Mouse (Mus musculus) forebrain, embryonic 16.5 days (tissue): Measurements from ENCODE around the gene Podn. TPM values are rescaled to one million over a fixed set of nuclear protein-coding genes. Genes with fewer than 3 reads are reported as not detected.

ENCODE experiments used
- ATAC-seq: fragments of 200-750 bp; cut with Nextera tagmentation; 2 replicates; pipeline ENCODE4 v1.8.0; 2017; ENCODE audit warnings: mild to moderate bottlenecking, moderate library complexity
- H3K27ac ChIP-seq: fragments of 300-500 bp; sonication (generic); 2 replicates; pipeline ENCODE4 v1.5.1; 2014; ENCODE audit warnings: low read length, control low read depth
- H3K27me3 ChIP-seq: fragments of 300-500 bp; sonication (generic); replicated peaks from 2 replicates; pipeline ENCODE4 v1.6.1; 2014; ENCODE audit warnings: low read length; ENCODE audit not compliant: control insufficient read depth, insufficient read depth
- H3K36me3 ChIP-seq: fragments of 300-500 bp; sonication (generic); 2 replicates; pipeline ENCODE4 v1.6.1; 2014; ENCODE audit not compliant: control insufficient read depth, insufficient read depth
- H3K4me1 ChIP-seq: fragments of 300-500 bp; sonication (generic); replicated peaks from 2 replicates; pipeline ENCODE4 v1.6.1; 2014; ENCODE audit warnings: low read length; ENCODE audit not compliant: control insufficient read depth, insufficient read depth
- H3K4me2 ChIP-seq: fragments of 300-500 bp; sonication (generic); 2 replicates; pipeline ENCODE4 v1.6.1; 2014; ENCODE audit warnings: mild to moderate bottlenecking, low read length, control low read depth
- H3K4me3 ChIP-seq: fragments of 300-500 bp; sonication (generic); replicated peaks from 2 replicates; pipeline ENCODE4 v1.5.1; 2014; ENCODE audit warnings: mild to moderate bottlenecking, low read length, control low read depth
- H3K9ac ChIP-seq: fragments of 300-500 bp; sonication (generic); replicated peaks from 2 replicates; pipeline ENCODE4 v1.6.1; 2014; ENCODE audit warnings: low read depth, low read length, control low read depth
- H3K9me3 ChIP-seq: fragments of 300-500 bp; sonication (generic); 2 replicates; pipeline ENCODE4 v1.6.1; 2016; ENCODE audit warnings: low read length; ENCODE audit not compliant: control insufficient read depth
- WGBS: fragments of 180-500 bp; shearing (Covaris S2); extraction: QIAGEN DNeasy Blood & Tissue Kit; methylation state at CpG from one replicate; pipeline ENCODE4 v1.1.7; 2014; 5-methylcytosine and 5-hydroxymethylcytosine counted together
- polyA plus RNA-seq: library from polyadenylated mRNA; unstranded; fragments of >200 nt; fragmentation: Nextera tagmentation; extraction: Ambion mirVana; gene quantifications from 2 replicates; pipeline ENCODE4 v1.2.1, GENCODE M21; 2015

The Podn gene
- polyA plus RNA-seq, 1 experiment from 2014 or later, result 0.35 TPM

DNA sequence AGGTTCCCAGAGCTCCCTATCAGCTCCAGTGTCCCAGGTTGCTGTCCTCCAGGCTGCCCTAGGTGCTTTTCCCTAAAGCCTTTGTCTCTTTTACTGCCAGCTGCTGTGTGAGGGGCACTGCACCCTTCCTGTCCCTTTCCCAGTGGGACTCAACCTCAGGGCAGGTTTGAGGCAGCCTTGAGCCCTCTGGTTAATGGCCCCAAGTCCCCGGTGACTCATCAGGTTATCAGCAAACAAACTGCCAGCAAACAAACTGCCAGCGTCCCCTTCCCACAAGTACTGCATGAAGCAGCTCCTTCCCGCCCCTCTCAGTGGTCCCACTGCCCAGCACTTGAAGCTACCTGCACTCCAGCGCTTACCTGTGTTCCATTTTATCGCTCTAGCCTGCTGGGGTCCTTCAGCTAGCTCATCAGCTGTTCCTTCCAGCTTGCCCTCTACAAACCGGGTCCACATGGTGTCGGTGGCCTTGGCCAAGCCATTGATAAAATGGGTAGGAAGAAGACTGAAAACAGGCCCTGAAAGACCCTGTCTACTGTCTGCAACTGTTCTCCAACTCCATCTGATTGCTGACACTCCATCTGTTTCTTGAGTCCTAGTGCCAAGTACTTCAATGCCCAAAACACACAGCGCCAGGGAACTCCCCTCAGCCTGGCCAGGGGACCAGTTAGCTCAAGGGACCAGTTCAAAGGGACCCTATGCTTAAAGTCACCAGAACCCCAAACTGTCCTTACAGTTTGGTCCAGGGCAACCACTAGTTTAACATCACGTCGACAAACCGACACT, 109.7 kb downstream of the Podn start:
- no peaks in the 10 kb centered on the region for H3K36me3 ChIP-seq
- ATAC-seq, result no peak
- H3K4me3 ChIP-seq, result no peak overlapping the region
- no peaks in the 10 kb centered on the region for H3K27me3 ChIP-seq
- H3K27ac ChIP-seq, result no peak overlapping the region
- peaks cover 11% of the 10 kb centered on the region for H3K4me1 ChIP-seq
- no peaks in the 10 kb centered on the region for H3K9me3 ChIP-seq
- 88% methylated on average over 11 of the region's 11 CpGs for WGBS
- H3K4me2 ChIP-seq, result no peak overlapping the region
- no peak overlapping the region for H3K9ac ChIP-seq

DNA sequence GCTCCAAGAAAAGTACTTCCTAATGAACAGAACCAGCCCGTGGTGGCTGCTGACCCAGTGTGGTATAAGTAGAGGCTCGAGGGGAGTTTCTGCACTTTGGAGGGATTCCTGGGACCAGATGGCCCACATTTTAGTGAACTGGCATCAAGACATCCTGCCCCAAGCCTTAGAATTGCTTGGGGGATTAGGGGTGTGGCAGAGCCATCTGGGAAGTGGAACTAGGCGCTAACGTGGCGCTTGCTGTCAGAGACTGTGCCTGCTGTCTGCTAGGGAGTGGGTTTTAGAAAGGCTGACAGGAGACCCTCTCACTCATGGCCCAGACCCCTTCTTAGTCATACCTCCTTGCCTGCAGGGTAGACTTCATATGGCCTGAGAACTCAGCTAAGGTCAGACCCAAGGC, 110.4 kb downstream of the Podn start:
- WGBS, result 68% methylated on average over 5 of the region's 5 CpGs
- no peak overlapping the region for H3K9ac ChIP-seq
- H3K4me1 ChIP-seq, result peaks cover 8% of the 10 kb centered on the region
- peak; percentile 47; the same call in 1 of the 2 replicates for ATAC-seq
- H3K9me3 ChIP-seq, result no peaks in the 10 kb centered on the region
- no peak overlapping the region for H3K4me3 ChIP-seq
- no peak overlapping the region for H3K4me2 ChIP-seq
- no peaks in the 10 kb centered on the region for H3K36me3 ChIP-seq
- no peaks in the 10 kb centered on the region for H3K27me3 ChIP-seq
- no peak overlapping the region for H3K27ac ChIP-seq

DNA sequence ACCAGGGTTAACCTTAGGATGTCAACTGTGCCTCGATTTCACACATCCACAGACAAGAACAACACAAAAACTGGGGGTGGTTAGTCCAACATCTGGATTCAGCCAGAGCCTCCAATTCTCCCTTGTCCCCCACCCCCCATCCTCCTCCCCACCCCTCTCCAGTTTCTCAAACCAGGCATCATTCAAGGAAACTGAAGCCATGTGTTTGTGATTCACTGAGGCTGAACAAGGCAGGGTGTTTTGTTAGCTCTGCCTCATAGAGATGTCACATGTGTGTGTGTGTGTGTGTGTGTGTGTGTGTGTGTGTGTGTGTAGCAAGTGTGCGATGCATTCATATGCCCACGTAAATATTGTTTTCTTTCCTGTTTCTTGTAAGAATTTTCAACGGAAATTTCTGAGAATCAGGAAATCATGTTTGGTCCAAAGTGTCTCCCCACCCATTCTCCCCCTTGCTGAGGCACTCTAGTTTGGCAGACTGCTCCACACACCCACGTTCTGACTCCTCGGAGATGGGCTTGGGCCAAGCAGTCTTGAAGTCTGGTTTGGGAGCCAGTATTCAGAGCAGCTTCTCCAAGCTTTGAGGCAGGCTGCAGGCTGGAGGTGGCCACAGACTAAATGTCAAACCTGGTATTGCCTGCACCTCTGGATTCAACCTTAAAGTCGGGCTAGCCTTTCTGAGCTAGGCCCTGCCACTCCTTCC, 111.8 kb downstream of the Podn start:
- Histone ChIP-seq H3K4me3 (no peak overlapping the region), H3K27me3 (no peaks in the 10 kb centered on the region), H3K4me2 (no peak overlapping the region), H3K36me3 (no peaks in the 10 kb centered on the region), H3K27ac (peak overlapping the region; percentile 49), H3K4me1 (peaks cover 20% of the 10 kb centered on the region), H3K9ac (no peak overlapping the region), H3K9me3 (no peaks in the 10 kb centered on the region)
- peak; percentile 60 for ATAC-seq
- 67% methylated on average over 7 of the region's 7 CpGs for WGBS

- Histone ChIP-seq H3K9me3 (no peaks in the 10 kb centered on the region), H3K27ac (no peak overlapping the region), H3K36me3 (no peaks in the 10 kb centered on the region), H3K9ac (no peak overlapping the region), H3K4me1 (peaks cover 24% of the 10 kb centered on the region), H3K4me2 (no peak overlapping the region), H3K27me3 (no peaks in the 10 kb centered on the region), H3K4me3 (no peak overlapping the region)
- ATAC-seq, result peak; percentile 16; the same call in 1 of the 2 replicates
- 75% methylated on average over 1 of the region's 1 CpGs for WGBS
Measured at GRCm38 (mm10) chr4:107983717-107984116, 112.5 kb downstream of the Podn start.

- H3K27me3 ChIP-seq, result no peaks in the 10 kb centered on the region
- no peak overlapping the region for H3K4me3 ChIP-seq
- H3K27ac ChIP-seq, result peak overlapping the region; percentile 33; the same call in 1 of the 2 replicates
- H3K4me2 ChIP-seq, result no peak overlapping the region
- H3K36me3 ChIP-seq, result no peaks in the 10 kb centered on the region
- no peaks in the 10 kb centered on the region for H3K9me3 ChIP-seq
- H3K4me1 ChIP-seq, result peaks cover 21% of the 10 kb centered on the region
- no peak for ATAC-seq
- WGBS, result 62% methylated on average over 6 of the region's 6 CpGs
- H3K9ac ChIP-seq, result no peak overlapping the region
Measured at GRCm38 (mm10) chr4:107980002-107980600, 116.1 kb downstream of the Podn start.

GRCm38 (mm10) chr4:107979530-107979929, 116.7 kb downstream of the Podn start:
- Histone ChIP-seq H3K4me3 (no peak overlapping the region), H3K9ac (no peak overlapping the region), H3K36me3 (no peaks in the 10 kb centered on the region), H3K9me3 (no peaks in the 10 kb centered on the region), H3K4me1 (peaks cover 15% of the 10 kb centered on the region), H3K27me3 (no peaks in the 10 kb centered on the region), H3K27ac (no peak overlapping the region), H3K4me2 (no peak overlapping the region)
- WGBS, result 27% methylated on average over 2 of the region's 2 CpGs
- peak; percentile 61 for ATAC-seq

GRCm38 (mm10) chr4:107977593-107977992, 118.7 kb downstream of the Podn start:
- Histone ChIP-seq H3K4me1 (peaks cover 15% of the 10 kb centered on the region), H3K4me2 (no peak overlapping the region), H3K27ac (no peak overlapping the region), H3K36me3 (no peaks in the 10 kb centered on the region), H3K9me3 (no peaks in the 10 kb centered on the region), H3K4me3 (no peak overlapping the region), H3K9ac (no peak overlapping the region), H3K27me3 (no peaks in the 10 kb centered on the region)
- no peak for ATAC-seq
- 56% methylated on average over 4 of the region's 4 CpGs for WGBS

DNA sequence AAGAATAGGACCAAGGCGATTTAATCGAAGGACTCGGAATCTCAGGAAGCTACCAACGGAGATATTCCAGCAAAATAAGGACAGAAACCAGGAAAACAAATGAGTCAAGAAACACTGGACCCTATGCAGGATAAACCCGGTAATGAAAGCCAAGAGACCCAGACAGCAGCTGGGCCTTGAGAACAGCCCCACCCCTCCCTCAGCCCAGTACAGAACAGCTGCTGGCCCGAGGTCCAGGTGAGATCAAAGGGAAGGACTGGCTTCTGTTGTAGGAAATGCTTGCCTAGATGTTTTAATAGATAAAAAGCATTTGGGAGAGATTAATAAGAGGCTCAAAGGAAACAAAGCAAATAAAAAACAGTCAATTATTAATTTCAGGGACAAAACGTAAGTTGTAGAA, 121.2 kb downstream of the Podn start:
- Histone ChIP-seq H3K4me3 (no peak overlapping the region), H3K9me3 (no peaks in the 10 kb centered on the region), H3K27me3 (no peaks in the 10 kb centered on the region), H3K27ac (no peak overlapping the region), H3K36me3 (no peaks in the 10 kb centered on the region), H3K9ac (no peak overlapping the region), H3K4me1 (peaks cover 9% of the 10 kb centered on the region), H3K4me2 (no peak overlapping the region)
- ATAC-seq, result no peak
- 78% methylated on average over 7 of the region's 7 CpGs for WGBS

DNA sequence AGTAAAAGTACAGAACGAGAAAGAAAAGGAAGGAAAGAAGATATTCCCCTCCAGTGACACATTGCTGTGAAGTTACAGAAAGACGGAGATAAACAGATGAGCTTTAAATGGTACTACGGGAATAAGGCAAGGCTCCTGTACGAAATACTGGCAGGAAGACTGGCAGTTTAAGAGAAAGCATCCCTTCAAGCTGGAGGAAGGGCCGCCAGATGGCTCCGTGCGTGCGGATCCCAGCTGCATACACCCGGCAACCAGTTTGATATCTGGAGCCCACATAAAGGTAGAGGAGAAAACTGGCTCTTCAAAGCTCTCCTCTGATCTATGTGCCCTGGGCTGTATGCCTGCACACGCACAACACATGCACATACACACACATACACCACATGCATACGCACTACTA, 121.7 kb downstream of the Podn start:
- no peak overlapping the region for H3K4me3 ChIP-seq
- 0 out of 2 replicates have a peak, but pooled peaks have one; percentile 52 for ATAC-seq
- H3K27ac ChIP-seq, result no peak overlapping the region
- H3K9me3 ChIP-seq, result no peaks in the 10 kb centered on the region
- no peaks in the 10 kb centered on the region for H3K27me3 ChIP-seq
- H3K9ac ChIP-seq, result no peak overlapping the region
- H3K4me1 ChIP-seq, result peaks cover 4% of the 10 kb centered on the region
- H3K36me3 ChIP-seq, result no peaks in the 10 kb centered on the region
- 58% methylated on average over 11 of the region's 11 CpGs for WGBS
- H3K4me2 ChIP-seq, result no peak overlapping the region
